Mouse (Mus musculus) midbrain, embryonic 13.5 days (tissue): ENCODE results near the gene Arhgap45. TPM values are rescaled to one million over a fixed set of nuclear protein-coding genes. Genes with fewer than 3 reads are reported as not detected.

Experiments
- ATAC-seq: fragments of 200-750 bp; cut with Nextera tagmentation; 2 replicates; pipeline ENCODE4 v1.8.0; 2017; ENCODE audit warnings: mild to moderate bottlenecking, moderate TSS enrichment, moderate library complexity
- H3K27ac ChIP-seq: fragments of 300-500 bp; sonication (generic); 2 replicates; pipeline ENCODE4 v1.5.1; 2015; ENCODE audit warnings: inconsistent platforms, mild to moderate bottlenecking, moderate library complexity
- H3K27me3 ChIP-seq: fragments of 300-500 bp; sonication (generic); 2 replicates; pipeline ENCODE4 v1.6.1; 2015; ENCODE audit warnings: mild to moderate bottlenecking, inconsistent platforms
- H3K36me3 ChIP-seq: fragments of 300-500 bp; sonication (generic); 2 replicates; pipeline ENCODE4 v1.6.1; 2015; ENCODE audit warnings: mild to moderate bottlenecking, inconsistent platforms
- H3K4me1 ChIP-seq: fragments of 300-500 bp; sonication (generic); replicated peaks from 2 replicates; pipeline ENCODE4 v1.6.1; 2015; ENCODE audit warnings: inconsistent platforms
- H3K4me2 ChIP-seq: fragments of 300-500 bp; sonication (generic); replicated peaks from 2 replicates; pipeline ENCODE4 v1.6.1; 2015; ENCODE audit warnings: moderate library complexity, mild to moderate bottlenecking, inconsistent platforms
- H3K4me3 ChIP-seq: fragments of 300-500 bp; sonication (generic); replicated peaks from 2 replicates; pipeline ENCODE4 v1.5.1; 2015; ENCODE audit warnings: mild to moderate bottlenecking, inconsistent platforms
- H3K9ac ChIP-seq: fragments of 300-500 bp; sonication (generic); replicated peaks from 2 replicates; pipeline ENCODE4 v1.6.1; 2015; ENCODE audit warnings: mild to moderate bottlenecking, inconsistent platforms
- H3K9me3 ChIP-seq: fragments of 300-500 bp; sonication (generic); 2 replicates; pipeline ENCODE4 v1.6.1; 2016; ENCODE audit warnings: mild to moderate bottlenecking, inconsistent platforms
- WGBS: fragments of 180-500 bp; shearing (Covaris S2); methylation state at CpG from one replicate; pipeline ENCODE4 v1.1.7; 2015; 5-methylcytosine and 5-hydroxymethylcytosine counted together
- polyA plus RNA-seq: library from polyadenylated mRNA; unstranded; fragments of >200 nt; fragmentation: Nextera tagmentation; extraction: Ambion mirVana; gene quantifications from 2 replicates; pipeline ENCODE4 v1.2.1, GENCODE M21; 2015

The Arhgap45 gene
- polyA plus RNA-seq = 1.5 and 1.6 TPM in 2 replicates

DNA sequence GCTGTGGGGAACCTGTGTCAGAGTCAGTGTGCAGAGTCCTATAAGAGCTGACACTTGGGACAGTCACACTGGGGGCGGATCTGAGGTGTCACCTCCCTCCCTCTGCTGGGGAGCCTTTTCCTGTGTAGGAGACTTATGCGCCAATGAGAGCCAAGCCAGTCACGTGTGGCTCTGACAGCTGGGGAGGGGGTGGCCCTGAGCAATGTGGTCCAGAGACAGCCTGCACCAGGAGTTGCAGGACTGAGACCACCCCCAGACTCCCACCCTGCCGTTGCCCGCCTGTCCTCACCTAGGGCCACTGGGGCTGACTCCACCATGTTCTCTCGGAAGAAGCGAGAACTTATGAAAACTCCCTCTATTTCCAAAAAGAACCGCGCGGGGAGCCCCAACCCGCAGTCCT lies at the start of gene Arhgap45:
Gene Arhgap45 (plus strand): TSS at position 143 of the 400 bp plus-strand sequence.
- no peak within 1 kb of the TSS for H3K4me3 ChIP-seq
- no peak for ATAC-seq
- no peaks in the 10 kb centered on the region for H3K9me3 ChIP-seq
- no peak within 1 kb of the TSS for H3K9ac ChIP-seq
- H3K4me2 ChIP-seq = no peak within 1 kb of the TSS
- 76% methylated on average over 11 of the region's 11 CpGs for WGBS
- H3K36me3 ChIP-seq = peaks cover 7% of the 10 kb centered on the region
- no peak within 1 kb of the TSS for H3K27ac ChIP-seq
- H3K4me1 ChIP-seq = peaks cover 8% of the 10 kb centered on the region
- peaks cover 88% of the 10 kb centered on the region for H3K27me3 ChIP-seq

DNA sequence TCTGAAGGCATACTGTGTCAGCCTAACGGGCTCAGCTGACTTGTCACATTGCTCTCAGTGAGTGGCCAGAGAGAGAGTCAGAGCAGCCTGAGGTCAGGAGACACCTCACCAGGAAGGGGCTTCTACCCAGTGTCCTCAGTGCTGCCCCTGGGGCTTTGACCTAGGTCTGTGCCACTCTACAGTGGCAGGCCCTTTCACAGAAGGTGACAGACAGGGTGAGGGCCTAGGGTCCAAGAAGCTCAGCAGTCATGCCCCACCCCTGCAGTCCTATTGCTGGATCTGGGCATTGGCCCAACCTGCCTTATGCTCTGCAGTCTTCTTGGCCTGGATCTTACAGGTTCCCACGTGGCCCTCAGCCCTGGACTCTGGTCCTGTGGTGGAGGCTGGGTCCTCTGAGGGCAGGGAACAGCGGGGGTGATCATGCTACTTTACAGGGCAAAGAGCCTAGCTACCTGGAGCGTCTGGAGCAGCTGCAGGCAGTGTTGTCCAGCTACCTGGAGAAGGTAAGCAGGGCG lies 49.5 kb upstream of the Arhgap45 start:
- no peak for ATAC-seq
- H3K27me3 ChIP-seq = peaks cover 37% of the 10 kb centered on the region
- no peak overlapping the region for H3K9ac ChIP-seq
- peaks cover 9% of the 10 kb centered on the region for H3K4me1 ChIP-seq
- no peaks in the 10 kb centered on the region for H3K9me3 ChIP-seq
- H3K36me3 ChIP-seq = peaks cover 67% of the 10 kb centered on the region
- 93% methylated on average over 5 of the region's 5 CpGs for WGBS
- H3K27ac ChIP-seq = no peak overlapping the region
- no peak overlapping the region for H3K4me2 ChIP-seq
- H3K4me3 ChIP-seq = no peak overlapping the region

DNA sequence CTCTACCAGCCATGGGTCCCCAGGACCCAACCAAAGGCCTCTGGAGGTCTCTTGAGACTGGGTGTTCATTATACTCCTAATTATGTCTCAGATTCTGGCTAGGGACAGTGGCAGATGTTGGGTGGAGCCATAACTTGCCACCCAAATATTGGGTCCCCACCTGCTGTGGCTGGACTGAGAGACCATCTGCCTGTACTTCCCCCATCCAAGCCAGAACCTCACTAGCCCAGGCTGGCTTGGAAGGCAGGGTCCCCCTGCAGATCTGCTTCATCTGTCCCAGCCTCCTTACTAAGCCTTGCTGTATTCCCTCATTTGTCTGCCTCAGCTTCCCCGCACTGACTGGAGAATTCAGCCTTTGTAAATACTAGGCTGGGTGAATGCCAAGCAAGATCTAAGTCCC lies 48.3 kb upstream of the Arhgap45 start:
- ATAC-seq = no peak
- Histone ChIP-seq H3K4me2 (no peak overlapping the region), H3K36me3 (peaks cover 55% of the 10 kb centered on the region), H3K4me3 (no peak overlapping the region), H3K4me1 (peaks cover 9% of the 10 kb centered on the region), H3K27me3 (peaks cover 50% of the 10 kb centered on the region), H3K9ac (no peak overlapping the region), H3K9me3 (no peaks in the 10 kb centered on the region), H3K27ac (no peak overlapping the region)
- 86% methylated on average over 1 of the region's 1 CpGs for WGBS

DNA sequence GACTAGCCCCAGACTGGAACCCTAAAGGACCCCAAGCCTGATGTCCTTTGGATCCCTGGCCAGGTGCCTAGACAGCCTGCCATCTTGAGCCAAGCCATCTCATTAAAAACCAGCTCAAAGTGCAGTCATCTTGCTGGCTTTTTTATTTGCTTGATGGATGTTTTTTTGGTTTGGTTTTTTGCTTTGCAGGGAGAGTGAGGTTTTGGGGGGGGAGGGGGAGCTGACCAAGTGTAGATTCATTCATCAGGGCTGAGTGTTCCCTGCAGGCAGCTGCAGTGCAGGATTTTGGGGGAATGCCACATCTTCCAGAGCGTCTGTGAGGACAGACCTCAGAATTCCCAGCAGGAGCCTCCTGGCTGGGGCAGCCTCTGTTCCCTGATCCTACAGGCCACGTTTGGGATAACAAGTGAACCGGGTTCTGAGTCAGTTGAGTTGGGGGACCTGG lies 47.3 kb upstream of the Arhgap45 start:
- no peak overlapping the region for H3K4me2 ChIP-seq
- H3K9me3 ChIP-seq = no peaks in the 10 kb centered on the region
- H3K27me3 ChIP-seq = peaks cover 52% of the 10 kb centered on the region
- no peak for ATAC-seq
- no peak overlapping the region for H3K27ac ChIP-seq
- 16% methylated on average over 3 of the region's 3 CpGs for WGBS
- H3K36me3 ChIP-seq = peaks cover 52% of the 10 kb centered on the region
- no peak overlapping the region for H3K4me3 ChIP-seq
- H3K9ac ChIP-seq = no peak overlapping the region
- peaks cover 9% of the 10 kb centered on the region for H3K4me1 ChIP-seq

DNA sequence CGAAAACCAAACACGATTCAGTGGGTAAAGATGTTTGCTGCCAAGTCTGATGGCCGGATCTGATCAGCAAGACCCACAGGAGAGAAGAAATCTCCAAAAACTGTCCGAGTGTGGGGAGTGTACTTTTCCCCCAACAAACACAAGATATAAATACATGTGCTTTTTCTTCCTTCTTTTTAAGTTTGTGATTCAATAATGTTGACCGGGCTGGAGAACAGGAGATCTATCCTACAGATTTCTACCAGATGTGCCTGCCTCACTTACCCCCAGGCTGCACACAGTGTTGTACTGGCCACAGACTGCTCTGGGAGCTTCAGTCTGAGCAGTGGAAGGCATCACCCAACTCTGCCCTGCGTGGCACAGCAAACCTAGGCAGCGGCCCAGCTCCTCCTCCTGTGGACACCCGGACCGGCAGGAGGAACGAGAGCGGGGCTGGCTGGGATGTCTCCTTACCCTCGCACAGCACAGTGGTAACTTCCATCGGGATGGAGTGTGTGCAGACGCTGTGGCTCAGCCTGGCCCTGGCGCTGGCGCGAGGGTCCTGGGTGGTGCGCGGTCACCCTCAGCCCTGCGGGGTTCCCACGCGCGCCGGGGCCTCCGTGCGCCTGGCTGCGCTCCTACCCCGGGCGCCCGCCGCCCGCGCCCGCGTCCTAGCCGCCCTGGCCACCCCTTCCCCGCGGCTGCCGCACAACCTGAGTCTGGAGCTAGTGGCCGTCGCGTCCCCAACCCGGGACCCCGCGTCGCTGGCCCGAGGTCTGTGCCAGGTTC lies 45.9 kb upstream of the Arhgap45 start, which contains the start of gene Grin3b:
Gene Grin3b (plus strand): TSS at position 301 of the 768 bp plus-strand sequence.
- Histone ChIP-seq H3K36me3 (peaks cover 48% of the 10 kb centered on the region), H3K9ac (peak within 1 kb of the TSS; percentile 51; the same call in 1 of the 2 replicates), H3K27me3 (peaks cover 52% of the 10 kb centered on the region), H3K27ac (no peak within 1 kb of the TSS), H3K4me2 (peak within 1 kb of the TSS; percentile 53), H3K9me3 (no peaks in the 10 kb centered on the region), H3K4me1 (peaks cover 9% of the 10 kb centered on the region), H3K4me3 (peak within 1 kb of the TSS; percentile 32)
- peak; percentile 16; the same call in 1 of the 2 replicates for ATAC-seq
- 8% methylated on average over 47 of the region's 47 CpGs for WGBS

DNA sequence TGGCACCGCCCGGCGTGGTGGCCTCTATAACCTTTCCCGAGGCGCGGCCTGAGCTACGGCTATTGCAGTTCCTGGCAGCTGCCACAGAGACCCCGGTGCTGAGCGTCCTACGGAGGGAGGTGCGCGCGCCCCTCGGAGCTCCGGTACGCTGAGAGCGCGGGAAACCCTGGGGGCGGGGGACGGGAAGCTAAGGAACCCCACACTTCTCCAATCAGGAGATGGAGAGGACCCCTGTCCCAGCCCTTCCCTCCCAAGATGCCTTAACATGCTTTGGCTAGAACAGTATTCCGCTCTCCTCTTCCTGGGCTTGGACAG lies 45.3 kb upstream of the Arhgap45 start:
- H3K9ac ChIP-seq = peak overlapping the region; percentile 51; the same call in 1 of the 2 replicates
- ATAC-seq = no peak
- peak overlapping the region; percentile 53 for H3K4me2 ChIP-seq
- no peaks in the 10 kb centered on the region for H3K9me3 ChIP-seq
- peaks cover 48% of the 10 kb centered on the region for H3K36me3 ChIP-seq
- peaks cover 9% of the 10 kb centered on the region for H3K4me1 ChIP-seq
- H3K4me3 ChIP-seq = peak overlapping the region; percentile 32
- no peak overlapping the region for H3K27ac ChIP-seq
- peaks cover 52% of the 10 kb centered on the region for H3K27me3 ChIP-seq
- 4% methylated on average over 21 of the region's 21 CpGs for WGBS

DNA sequence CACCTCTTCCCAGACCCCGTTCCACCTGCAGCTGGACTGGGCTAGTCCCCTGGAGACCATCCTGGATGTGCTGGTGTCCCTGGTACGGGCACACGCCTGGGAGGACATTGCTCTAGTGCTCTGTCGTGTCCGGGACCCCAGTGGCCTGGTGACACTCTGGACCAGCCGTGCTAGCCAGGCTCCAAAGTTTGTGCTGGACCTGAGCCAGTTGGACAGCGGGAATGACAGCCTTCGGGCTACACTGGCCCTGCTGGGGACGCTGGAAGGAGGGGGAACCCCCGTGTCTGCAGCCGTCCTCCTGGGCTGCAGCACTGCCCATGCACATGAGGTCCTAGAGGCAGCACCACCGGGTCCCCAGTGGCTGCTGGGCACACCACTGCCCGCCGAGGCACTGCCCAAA lies 43.6 kb upstream of the Arhgap45 start:
- Histone ChIP-seq H3K4me1 (peaks cover 9% of the 10 kb centered on the region), H3K4me2 (no peak overlapping the region), H3K27ac (no peak overlapping the region), H3K27me3 (peaks cover 52% of the 10 kb centered on the region), H3K9ac (no peak overlapping the region), H3K9me3 (no peaks in the 10 kb centered on the region), H3K4me3 (no peak overlapping the region), H3K36me3 (peaks cover 48% of the 10 kb centered on the region)
- WGBS = 67% methylated on average over 14 of the region's 14 CpGs
- no peak for ATAC-seq

DNA sequence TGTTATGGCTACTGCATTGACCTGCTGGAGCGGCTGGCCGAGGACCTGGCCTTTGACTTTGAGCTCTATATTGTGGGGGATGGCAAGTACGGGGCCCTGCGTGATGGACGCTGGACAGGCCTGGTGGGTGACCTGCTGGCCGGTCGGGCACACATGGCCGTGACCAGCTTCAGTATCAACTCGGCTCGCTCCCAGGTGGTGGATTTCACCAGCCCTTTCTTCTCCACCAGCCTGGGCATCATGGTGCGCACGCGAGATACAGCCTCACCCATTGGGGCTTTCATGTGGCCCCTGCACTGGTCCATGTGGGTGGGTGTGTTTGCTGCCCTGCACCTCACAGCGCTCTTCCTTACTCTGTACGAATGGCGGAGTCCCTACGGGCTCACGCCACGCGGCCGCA lies 42.4 kb upstream of the Arhgap45 start:
- Histone ChIP-seq H3K36me3 (peaks cover 52% of the 10 kb centered on the region), H3K27ac (no peak overlapping the region), H3K9me3 (no peaks in the 10 kb centered on the region), H3K4me3 (no peak overlapping the region), H3K9ac (no peak overlapping the region), H3K4me2 (no peak overlapping the region), H3K27me3 (peaks cover 43% of the 10 kb centered on the region), H3K4me1 (peaks cover 9% of the 10 kb centered on the region)
- ATAC-seq = no peak
- 89% methylated on average over 21 of the region's 21 CpGs for WGBS

DNA sequence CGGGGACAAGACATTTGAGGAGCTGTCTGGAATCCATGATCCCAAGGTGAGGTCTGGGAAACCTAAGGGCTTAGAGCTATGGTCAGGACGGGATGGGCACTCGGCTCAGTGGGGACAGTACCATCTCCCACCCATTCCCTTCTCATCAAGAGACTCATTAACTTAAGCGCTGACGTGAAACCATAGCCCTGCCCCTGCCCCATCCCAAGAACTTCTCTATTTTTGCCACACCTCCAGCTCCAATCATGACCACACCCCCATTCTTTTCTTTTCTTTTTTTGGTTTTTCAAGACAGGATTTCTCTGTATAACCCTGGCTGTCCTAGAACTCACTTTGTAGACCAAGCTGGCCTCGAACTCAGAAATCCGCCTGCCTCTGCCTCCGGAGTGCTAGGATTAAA lies 41.8 kb upstream of the Arhgap45 start:
- no peak overlapping the region for H3K9ac ChIP-seq
- H3K4me3 ChIP-seq = no peak overlapping the region
- peaks cover 57% of the 10 kb centered on the region for H3K36me3 ChIP-seq
- no peak overlapping the region for H3K27ac ChIP-seq
- peaks cover 37% of the 10 kb centered on the region for H3K27me3 ChIP-seq
- WGBS = 86% methylated on average over 8 of the region's 8 CpGs
- H3K9me3 ChIP-seq = no peaks in the 10 kb centered on the region
- H3K4me2 ChIP-seq = no peak overlapping the region
- ATAC-seq = no peak
- H3K4me1 ChIP-seq = peaks cover 9% of the 10 kb centered on the region

DNA sequence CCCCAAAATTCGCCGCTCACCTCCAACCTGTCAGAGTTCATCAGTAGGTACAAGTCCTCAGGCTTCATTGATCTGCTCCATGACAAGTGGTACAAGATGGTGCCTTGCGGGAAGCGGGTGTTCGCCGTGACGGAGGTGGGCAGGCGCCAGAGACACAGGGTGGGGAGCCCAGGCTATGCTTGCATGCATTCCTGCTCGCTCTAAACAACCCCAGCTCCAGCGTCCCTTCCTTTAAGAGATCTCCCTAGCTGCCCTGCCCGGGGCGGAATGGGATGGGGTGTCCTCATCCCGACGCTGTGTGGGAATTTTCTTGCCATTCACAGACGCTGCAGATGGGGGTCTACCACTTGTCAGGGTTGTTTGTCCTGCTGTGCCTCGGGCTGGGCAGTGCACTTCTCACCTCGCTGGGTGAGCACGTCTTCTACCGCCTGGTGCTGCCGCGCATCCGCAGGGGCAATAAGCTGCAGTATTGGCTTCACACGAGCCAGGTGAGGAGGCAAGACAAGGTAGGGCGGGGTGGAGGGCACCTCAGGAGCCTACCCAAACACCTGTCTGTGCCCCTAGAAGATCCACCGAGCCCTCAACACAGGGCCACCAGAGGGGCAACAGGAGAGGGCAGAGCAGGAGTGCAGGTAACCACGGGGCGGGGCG lies 40.3 kb upstream of the Arhgap45 start:
- no peak overlapping the region for H3K4me3 ChIP-seq
- WGBS = 83% methylated on average over 28 of the region's 28 CpGs
- no peak for ATAC-seq
- peaks cover 6% of the 10 kb centered on the region for H3K4me1 ChIP-seq
- H3K36me3 ChIP-seq = peaks cover 58% of the 10 kb centered on the region
- no peak overlapping the region for H3K4me2 ChIP-seq
- no peaks in the 10 kb centered on the region for H3K9me3 ChIP-seq
- H3K27ac ChIP-seq = no peak overlapping the region
- no peak overlapping the region for H3K9ac ChIP-seq
- H3K27me3 ChIP-seq = peaks cover 22% of the 10 kb centered on the region

DNA sequence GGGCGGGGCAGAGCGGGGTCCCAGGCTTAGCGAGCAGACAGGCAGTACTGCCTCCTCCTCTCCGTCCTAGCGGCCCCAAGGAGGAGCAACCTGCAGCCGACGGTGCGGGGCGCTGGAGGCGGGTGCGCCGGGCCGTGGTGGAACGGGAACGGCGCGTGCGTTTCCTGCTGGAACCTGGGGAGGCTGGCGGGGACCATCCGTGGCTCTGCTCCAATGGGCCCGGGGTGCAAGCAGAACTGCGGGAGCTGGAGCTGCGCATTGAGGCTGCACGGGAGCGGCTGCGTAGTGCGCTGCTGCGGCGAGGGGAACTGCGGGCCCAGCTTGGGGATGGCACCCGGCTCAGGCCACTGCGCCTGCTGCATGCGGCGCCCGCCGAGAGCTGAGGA lies 39.7 kb upstream of the Arhgap45 start:
- Histone ChIP-seq H3K4me2 (no peak overlapping the region), H3K4me1 (peaks cover 10% of the 10 kb centered on the region), H3K27me3 (peaks cover 17% of the 10 kb centered on the region), H3K27ac (no peak overlapping the region), H3K36me3 (peaks cover 61% of the 10 kb centered on the region), H3K4me3 (no peak overlapping the region), H3K9me3 (no peaks in the 10 kb centered on the region), H3K9ac (no peak overlapping the region)
- WGBS = 78% methylated on average over 36 of the region's 36 CpGs
- no peak for ATAC-seq

DNA sequence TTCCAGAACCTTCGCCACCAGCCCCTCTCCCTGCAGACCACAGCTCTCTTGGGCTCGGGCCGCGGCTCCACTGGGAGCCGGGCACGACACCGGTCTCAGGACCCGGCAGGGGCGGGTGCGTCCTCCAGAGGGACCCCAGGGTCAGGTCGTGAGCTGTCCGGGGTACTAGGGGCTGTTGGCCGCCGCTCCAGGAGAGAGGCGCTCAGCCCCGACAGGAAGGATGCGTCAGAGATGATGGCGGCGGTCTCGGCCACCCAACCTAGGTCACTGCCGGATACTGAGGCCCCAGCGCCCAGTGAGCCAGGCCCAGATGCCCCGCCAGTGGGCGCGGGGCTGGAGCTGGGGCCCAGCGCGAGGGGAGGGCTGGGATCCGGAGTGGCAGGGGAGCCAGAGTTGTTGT lies 39.1 kb upstream of the Arhgap45 start:
- Histone ChIP-seq H3K4me2 (no peak overlapping the region), H3K4me1 (peaks cover 14% of the 10 kb centered on the region), H3K4me3 (no peak overlapping the region), H3K27me3 (peaks cover 11% of the 10 kb centered on the region), H3K36me3 (peaks cover 61% of the 10 kb centered on the region), H3K27ac (no peak overlapping the region), H3K9ac (no peak overlapping the region), H3K9me3 (no peaks in the 10 kb centered on the region)
- 79% methylated on average over 28 of the region's 28 CpGs for WGBS
- ATAC-seq = no peak
